Mouse (Mus musculus) lung, postnatal 0 days (tissue): ENCODE data around the gene Stx6.

Experiments
- CTCF ChIP-seq: IDR thresholded peaks from 2 replicates; pipeline ENCODE4 v1.5.1; 2016; ENCODE audit warnings: antibody characterized with exemption, mild to moderate bottlenecking
- EP300 ChIP-seq: IDR thresholded peaks from 2 replicates; pipeline ENCODE4 v1.6.1; 2016; ENCODE audit warnings: antibody characterized with exemption, mild to moderate bottlenecking, control low read depth

DNA sequence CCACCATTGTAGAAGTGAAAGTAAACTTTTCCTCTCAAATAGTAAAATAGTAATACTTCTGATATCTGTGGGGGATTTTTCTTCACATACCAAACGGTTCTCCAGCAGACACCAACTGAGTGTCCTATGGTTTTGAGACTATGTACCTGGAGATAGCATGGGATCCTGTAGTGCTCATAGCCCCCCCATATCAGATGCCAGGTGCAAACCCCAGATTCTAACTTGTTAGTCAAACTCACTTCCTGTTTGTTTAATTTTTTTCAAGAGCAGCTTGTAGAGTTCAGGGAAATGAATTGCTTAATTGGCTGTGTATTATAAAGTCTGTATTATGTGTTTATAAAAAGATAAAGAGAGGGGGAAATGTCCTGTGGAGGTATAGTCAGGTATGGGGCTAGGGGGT, 15.9 kb downstream of the Stx6 start:
- TF ChIP-seq CTCF (no peak), EP300 (no peak)
